Mouse (Mus musculus): Measurements from ENCODE around the gene Gm20388.

DNA sequence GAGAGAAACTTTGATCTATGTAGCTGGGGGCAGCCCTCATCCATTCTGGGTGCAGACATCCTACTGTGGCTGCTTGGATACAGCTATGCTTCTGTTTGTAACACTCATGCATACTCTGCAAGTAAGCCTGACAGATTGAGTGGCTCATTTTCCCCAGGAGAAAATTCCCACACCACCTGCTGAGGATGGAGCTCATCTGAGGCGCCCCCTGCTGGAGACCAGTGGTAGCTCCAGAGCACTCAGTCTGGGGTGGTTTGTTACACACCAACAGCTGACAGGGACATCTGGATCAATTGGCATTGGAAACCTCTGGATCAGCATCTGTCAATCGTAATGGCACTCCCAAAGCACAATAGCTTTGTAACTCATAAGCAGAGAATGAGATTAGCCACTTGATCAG, 2749.4 kb downstream of the Gm20388 start:
- peak; percentile 74 for TF ChIP-seq CTCF (IDR thresholded peaks at IDR 0.05; ENCODE audit: control insufficient read depth, insufficient read depth, low read length)
- TF ChIP-seq POLR2A (IDR thresholded peaks at IDR 0.05; ENCODE audit: borderline replicate concordance, control insufficient read depth, low read depth, low read length) = no peak

Data from bone marrow, adult 2 months (tissue).